Mouse (Mus musculus): ENCODE results near the gene Aak1.

GRCm38 (mm10) chr6:86991041-86991440, 141.7 kb downstream of the Aak1 start:
- TF ChIP-seq POLR2A (IDR thresholded peaks at IDR 0.05; ENCODE audit: extremely low read depth, insufficient read depth, low read length), result no peak
- no peak for TF ChIP-seq CTCF (IDR thresholded peaks at IDR 0.05; ENCODE audit: low read depth, low read length)
